Mouse (Mus musculus) splenic B cell, adult 2 months (primary cell): ENCODE measurements at regions not wholly inside any gene's neighbourhood (a gene's known extent, or its start where the extent isn't known, plus 50 kb on each side); places are given as distances from the start of the nearest gene placed in this dataset.
"Not testable (repeated sequence)": the region's sequence is repeated elsewhere in the genome, so short reads cannot be mapped to it uniquely, and the experiment has no call there.

ENCODE experiments used
- DNase-seq: peaks from one replicate; pipeline ENCODE4 v3.0.0-alpha.2; 2011; ENCODE audit warnings: low read depth, low spot score
- H3K27me3 ChIP-seq: 2 replicates; pipeline ENCODE4 v1.6.1; 2012; ENCODE audit warnings: mild to moderate bottlenecking, low read length, moderate library complexity, mixed read lengths; ENCODE audit not compliant: control insufficient read depth, poor library complexity, insufficient read depth, severe bottlenecking
- H3K36me3 ChIP-seq: 2 replicates; pipeline ENCODE4 v1.6.1; 2012; ENCODE audit warnings: mild to moderate bottlenecking, low read length, moderate library complexity, mixed read lengths; ENCODE audit not compliant: control insufficient read depth, poor library complexity, insufficient read depth, severe bottlenecking

DNA sequence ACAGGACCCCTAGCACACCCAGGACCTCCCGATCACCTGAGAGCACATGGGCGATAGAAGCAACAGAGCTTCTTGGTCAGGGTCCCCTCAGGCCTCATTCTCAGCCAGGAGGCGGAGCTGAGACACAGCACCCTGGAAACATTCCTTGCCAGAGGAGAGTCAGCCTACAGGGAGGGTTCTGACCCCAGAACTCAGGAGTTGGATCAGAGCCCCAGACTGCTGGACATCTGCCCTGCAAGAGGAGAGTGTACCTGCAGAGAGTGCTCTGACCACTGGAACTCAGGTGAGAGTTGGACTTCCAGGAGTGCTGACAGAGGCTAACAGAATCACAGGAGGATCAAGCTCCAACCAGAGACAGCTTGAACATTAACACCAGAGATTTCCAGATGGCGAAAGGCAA lies 76.1 kb downstream of the Gpr85 start:
- not testable (repeated sequence) for H3K27me3 ChIP-seq, H3K36me3 ChIP-seq, DNase-seq

DNA sequence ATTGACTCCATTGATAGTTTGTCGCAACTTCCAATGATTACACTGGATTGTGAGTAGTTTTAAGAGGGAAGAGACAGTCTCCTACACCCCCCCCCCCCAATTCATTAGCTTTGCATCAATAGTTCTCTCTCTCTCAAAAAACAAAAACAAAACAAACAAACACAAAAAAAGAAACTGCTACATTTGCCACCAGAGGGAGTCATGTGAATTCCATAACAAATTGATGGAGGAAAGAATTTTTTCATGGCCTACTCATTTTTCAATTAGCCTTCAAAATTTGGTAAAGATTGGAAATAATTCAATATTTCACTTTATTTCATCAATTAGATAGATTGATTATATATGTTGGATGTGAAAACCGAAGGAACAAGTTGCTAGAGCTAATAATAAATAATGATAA lies 80.3 kb downstream of the Gpr85 start:
- no peaks in the 10 kb centered on the region for H3K36me3 ChIP-seq
- DNase-seq: no peak
- no peaks in the 10 kb centered on the region for H3K27me3 ChIP-seq

DNA sequence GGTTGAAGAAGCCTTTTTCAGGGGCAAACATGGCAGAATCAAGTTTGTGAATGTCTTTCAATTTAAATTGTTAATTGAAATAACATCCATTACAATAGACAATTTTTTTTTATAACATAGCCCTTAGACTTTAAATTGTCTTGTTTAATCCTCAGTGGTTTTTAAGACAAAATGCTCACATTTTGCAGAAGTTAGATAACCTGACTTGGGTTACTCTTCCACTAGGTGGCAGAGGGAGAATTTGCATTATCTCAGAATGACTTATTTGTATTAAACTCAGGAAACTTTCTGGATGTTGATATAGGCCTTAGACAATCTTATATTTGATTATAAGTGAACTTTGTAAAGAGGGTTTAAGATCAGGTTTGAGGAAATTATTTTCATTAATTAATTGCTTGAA lies 80.8 kb downstream of the Gpr85 start:
- Histone ChIP-seq H3K27me3 (no peaks in the 10 kb centered on the region), H3K36me3 (no peaks in the 10 kb centered on the region)
- peak; percentile 51 for DNase-seq

DNA sequence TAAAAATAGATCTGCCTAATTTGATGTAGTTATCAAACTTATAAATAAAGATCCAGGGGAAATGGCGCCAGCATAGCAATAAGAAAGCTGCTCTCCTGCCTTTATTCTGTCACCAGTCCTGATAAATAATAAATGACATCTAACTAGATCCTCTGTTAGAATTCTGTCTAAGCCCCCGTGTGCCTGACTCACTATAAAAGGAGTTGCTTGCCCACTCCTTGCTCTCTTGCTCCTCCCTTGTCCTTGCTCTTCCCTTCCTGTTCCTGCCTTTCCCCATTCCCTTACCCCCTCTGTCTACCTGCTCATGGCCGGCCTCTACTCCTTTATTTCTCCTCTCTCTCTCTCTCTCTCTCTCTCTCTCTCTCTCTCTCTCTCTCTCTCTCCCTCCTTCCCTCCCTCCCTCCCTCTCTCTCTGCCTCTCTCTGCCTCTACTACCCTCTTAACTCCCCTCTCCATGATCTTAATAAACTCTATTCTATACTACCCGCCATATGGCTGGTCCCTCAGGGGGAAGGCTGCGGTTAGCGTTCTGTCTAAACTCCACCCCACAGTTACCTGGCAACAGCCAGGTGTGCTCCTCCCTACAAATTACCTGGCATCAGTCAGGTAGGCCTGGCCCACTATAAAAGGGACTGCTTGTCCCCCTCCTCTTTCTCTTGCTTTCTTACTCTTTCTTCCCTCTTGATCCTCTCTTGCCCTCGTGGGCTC lies 71.3 kb upstream of the Bmt2 start:
- DNase-seq: no peak
- no peaks in the 10 kb centered on the region for H3K27me3 ChIP-seq
- no peaks in the 10 kb centered on the region for H3K36me3 ChIP-seq

DNA sequence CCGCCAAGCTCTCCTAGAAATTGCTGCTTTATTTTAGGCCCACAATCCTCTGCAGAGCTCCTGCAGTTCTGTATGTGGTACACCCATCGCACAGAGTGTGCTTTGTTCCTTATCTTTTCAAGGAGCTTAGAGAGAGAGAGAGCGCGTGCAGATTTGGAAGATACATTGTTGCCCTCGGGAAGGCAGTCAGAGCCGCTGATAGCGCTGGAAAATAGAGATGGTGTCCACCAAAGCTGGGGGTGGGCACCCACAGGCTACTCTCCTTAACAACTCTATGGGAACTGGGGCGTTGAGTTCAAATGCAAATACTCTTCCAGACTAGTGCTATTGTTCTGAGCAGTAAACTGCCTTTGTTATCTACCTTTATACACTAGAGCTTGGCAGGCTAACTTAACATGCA lies 70.2 kb upstream of the Bmt2 start:
- Histone ChIP-seq H3K27me3 (no peaks in the 10 kb centered on the region), H3K36me3 (no peaks in the 10 kb centered on the region)
- no peak for DNase-seq

DNA sequence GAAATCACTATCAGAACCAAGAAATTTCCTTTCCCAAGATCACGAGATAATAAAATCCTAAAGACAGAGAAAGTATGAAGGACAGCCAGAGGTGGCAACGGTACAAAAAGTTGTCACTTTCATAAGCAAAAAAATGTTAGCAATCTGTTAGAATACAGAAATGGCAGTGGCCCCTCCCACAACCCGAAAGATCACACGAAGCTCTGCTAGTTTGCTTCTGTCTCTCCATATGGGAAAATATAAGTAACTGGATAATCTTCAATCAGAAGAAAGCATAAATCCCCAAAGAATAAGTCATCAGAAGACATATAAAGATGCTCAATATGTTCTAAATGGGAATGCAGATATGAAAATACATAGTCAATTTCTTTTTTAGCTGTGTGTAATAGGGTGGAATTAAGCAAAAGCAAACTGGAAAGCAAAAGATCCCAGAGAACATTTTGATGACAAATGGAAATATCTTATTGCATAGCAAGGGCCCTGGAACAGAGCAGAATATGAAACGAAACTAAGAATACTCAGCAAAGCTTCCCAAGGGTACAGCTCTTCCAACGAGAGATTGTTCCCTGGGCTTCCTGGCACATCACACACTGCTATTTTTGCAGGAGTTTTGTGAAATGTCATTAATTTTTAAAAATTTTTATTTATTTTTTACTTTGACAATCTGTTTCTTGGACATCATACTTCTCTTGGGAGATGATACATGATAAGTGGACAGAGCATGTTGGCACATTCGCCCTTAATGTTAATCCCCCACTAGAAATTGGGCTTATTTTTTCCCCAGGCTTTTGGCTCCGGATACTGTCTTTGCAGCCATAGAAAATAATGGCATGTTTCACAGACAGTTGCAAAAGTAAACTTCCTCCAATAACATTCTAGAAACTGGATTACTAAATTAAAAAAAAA lies 69.1 kb upstream of the Bmt2 start:
- Histone ChIP-seq H3K27me3 (no peaks in the 10 kb centered on the region), H3K36me3 (no peaks in the 10 kb centered on the region)
- no peak for DNase-seq
